In genomic region chr9:107307099-107307872, GRCm38 (mm10) we compare ENCODE assay signal across 9 mouse cellular contexts. TPM values are rescaled to one million over a fixed set of nuclear protein-coding genes. Genes with fewer than 3 reads are reported as not detected.
DNase-seq lines count a peak whose midpoint lies in the region; ATAC-seq lines count a peak whose summit lies in the region.
"Had no signal": no experiment of that assay in that cellular context is flagged by ENCODE, and none has a peak within 500 bp of the region (broad histone marks: within the 10 kb centered on the region; RNA-seq: fewer than 3 reads in every experiment).

No protein-coding gene starts in this region.

- no peaks in the 10 kb centered on the region for H3K36me3 ChIP-seq in lung, embryonic 16.5 days (ENCODE audit: control insufficient read depth, insufficient read depth, low read length)
- H3K36me3 ChIP-seq: midbrain, embryonic 12.5 days had no signal

- peak overlapping the region; percentile 2 for H3K4me2 ChIP-seq in lung, embryonic 16.5 days (ENCODE audit: low read depth, low read length)
- H3K4me2 ChIP-seq: midbrain, embryonic 12.5 days had no signal

- peak overlapping the region; percentile 82 for H3K27ac ChIP-seq in lung, embryonic 16.5 days (ENCODE audit: low read length)
- H3K27ac ChIP-seq: midbrain, embryonic 12.5 days had no signal

- no peaks in the 10 kb centered on the region for H3K27me3 ChIP-seq in lung, embryonic 16.5 days (ENCODE audit: control insufficient read depth, insufficient read depth, low read depth, low read length)
- H3K27me3 ChIP-seq: midbrain, embryonic 12.5 days had no signal

- no peak overlapping the region for H3K4me3 ChIP-seq in lung, embryonic 16.5 days (ENCODE audit: low read length)
- H3K4me3 ChIP-seq: midbrain, embryonic 12.5 days had no signal

- H3K4me1 ChIP-seq in lung, embryonic 16.5 days (replicated peaks; ENCODE audit: control insufficient read depth, insufficient read depth, low read length): peaks cover 33% of the 10 kb centered on the region
- H3K4me1 ChIP-seq: midbrain, embryonic 12.5 days had no signal

- H3K9ac ChIP-seq in lung, embryonic 16.5 days (ENCODE audit: low read length): no peak overlapping the region
- H3K9ac ChIP-seq: midbrain, embryonic 12.5 days had no signal

- 0 out of 2 replicates have a peak, but pooled peaks have one; percentile 3 for ATAC-seq in lung, embryonic 16.5 days (ENCODE audit: low read depth)
- peak; percentile 84 for ATAC-seq in erythroblast, adult 5-6 weeks (replicated peaks; ENCODE audit: low FRiP score, poor library complexity, severe bottlenecking)
- ATAC-seq in megakaryocyte-erythroid progenitor cell, adult 5-6 weeks (replicated peaks; ENCODE audit: low FRiP score, low TSS enrichment, poor library complexity, severe bottlenecking): peak; percentile 90

- H3K9me3 ChIP-seq in lung, embryonic 16.5 days (ENCODE audit: control insufficient read depth, low read length): no peaks in the 10 kb centered on the region
- H3K9me3 ChIP-seq: midbrain, embryonic 12.5 days had no signal

- WGBS in lung, embryonic 16.5 days: 58% methylated on average over 11 of the region's 11 CpGs

- no peak for DNase-seq in lung, postnatal 10 days
- DNase-seq in kidney, adult 9 months: peak; percentile 68
- no peak for DNase-seq in urinary bladder, postnatal 14 days (ENCODE audit: low spot score)
- DNase-seq in natural killer cell, adult 2 months (ENCODE audit: low spot score in 2 of 2): no peak
- no peak for DNase-seq in cerebellum, adult 9-11 months

RNA-seq across cellular contexts. Expression of gene Cish, which starts 11.5 kb away (rescaled TPM):
- 19.3 and 20.5 TPM in 2 replicates for polyA plus RNA-seq in lung, embryonic 16.5 days (2015; fragmentation: Nextera tagmentation; extraction: Ambion mirVana)
- total RNA-seq in erythroblast, adult 5-6 weeks (2015; ENCODE audit: low replicate concordance): 2.1 and 7.9 TPM in 2 replicates
- total RNA-seq in erythroblast, adult 5-6 weeks (2017; ENCODE audit: low replicate concordance): 2.0 and 4.7 TPM in 2 replicates
- 2.9 and 9.3 TPM in 2 replicates for total RNA-seq in megakaryocyte-erythroid progenitor cell, adult 5-6 weeks (2014; fragmentation: Nextera tagmentation)
- 1.2 and 1.6 TPM in 2 replicates for total RNA-seq in megakaryocyte-erythroid progenitor cell, adult 5-6 weeks (2017)

RNA-seq across cellular contexts. Expression of gene Mapkapk3, which starts 17.6 kb away (rescaled TPM):
- 17.8 and 20.6 TPM in 2 replicates for polyA plus RNA-seq in lung, embryonic 16.5 days (2015; fragmentation: Nextera tagmentation; extraction: Ambion mirVana)
- total RNA-seq in erythroblast, adult 5-6 weeks (2015; ENCODE audit: low replicate concordance): 10.8 and 25.3 TPM in 2 replicates
- 25.1 and 41.4 TPM in 2 replicates for total RNA-seq in erythroblast, adult 5-6 weeks (2017; ENCODE audit: low replicate concordance)
- total RNA-seq in megakaryocyte-erythroid progenitor cell, adult 5-6 weeks (2014; fragmentation: Nextera tagmentation): 26.8 and 34.0 TPM in 2 replicates
- total RNA-seq in megakaryocyte-erythroid progenitor cell, adult 5-6 weeks (2017): 26.9 and 31.6 TPM in 2 replicates

RNA-seq across cellular contexts. Expression of gene Hemk1, which starts 30.9 kb away (rescaled TPM):
- 11.5 and 12.4 TPM in 2 replicates for polyA plus RNA-seq in lung, embryonic 16.5 days (2015; fragmentation: Nextera tagmentation; extraction: Ambion mirVana)
- total RNA-seq in erythroblast, adult 5-6 weeks (2015; ENCODE audit: low replicate concordance): 2.7 TPM in 1 of 2 replicates, not detected in the other
- total RNA-seq in erythroblast, adult 5-6 weeks (2017; ENCODE audit: low replicate concordance): 0.94 and 5.2 TPM in 2 replicates
- 5.8 and 18.8 TPM in 2 replicates for total RNA-seq in megakaryocyte-erythroid progenitor cell, adult 5-6 weeks (2014; fragmentation: Nextera tagmentation)
- 4.9 and 9.0 TPM in 2 replicates for total RNA-seq in megakaryocyte-erythroid progenitor cell, adult 5-6 weeks (2017)

RNA-seq across cellular contexts. Expression of gene 6430571L13Rik, which starts 33.1 kb away (rescaled TPM):
- polyA plus RNA-seq in lung, embryonic 16.5 days (2015; fragmentation: Nextera tagmentation; extraction: Ambion mirVana): 0.83 and 0.85 TPM in 2 replicates
- not detected in 2 replicates for total RNA-seq in erythroblast, adult 5-6 weeks (2015; ENCODE audit: low replicate concordance)
- total RNA-seq in erythroblast, adult 5-6 weeks (2017; ENCODE audit: low replicate concordance): not detected in 2 replicates
- not detected in 2 replicates for total RNA-seq in megakaryocyte-erythroid progenitor cell, adult 5-6 weeks (2014; fragmentation: Nextera tagmentation)
- total RNA-seq in megakaryocyte-erythroid progenitor cell, adult 5-6 weeks (2017): 0.47 TPM in 1 of 2 replicates, not detected in the other

Comparison
In these comparisons a context has a peak if more than half of its experiments do, and no peak if none do; other contexts are left out.
1. ATAC-seq: peak in every context shown above with its lines; median percentile 90 in megakaryocyte-erythroid progenitor cell, adult 5-6 weeks; 84 in erythroblast, adult 5-6 weeks; 3 in lung, embryonic 16.5 days.